Mouse (Mus musculus) cerebellum, adult 9-11 months (tissue): ENCODE data around the gene Gm10488.
"Not testable (repeated sequence)": the region's sequence is repeated elsewhere in the genome, so short reads cannot be mapped to it uniquely, and the experiment has no call there.

Source experiments
- DNase-seq: peaks from one replicate; pipeline ENCODE4 v3.0.0; 2022

Gene Gm10488

GRCm38 (mm10) chrX:29976014-29976413, at the start of gene Gm10488:
TSS of gene Gm10488 (plus strand) at chrX:29976314.
- not testable (repeated sequence) for DNase-seq
